ENCODE assay signal across 10 mouse cellular contexts in the genomic region with DNA sequence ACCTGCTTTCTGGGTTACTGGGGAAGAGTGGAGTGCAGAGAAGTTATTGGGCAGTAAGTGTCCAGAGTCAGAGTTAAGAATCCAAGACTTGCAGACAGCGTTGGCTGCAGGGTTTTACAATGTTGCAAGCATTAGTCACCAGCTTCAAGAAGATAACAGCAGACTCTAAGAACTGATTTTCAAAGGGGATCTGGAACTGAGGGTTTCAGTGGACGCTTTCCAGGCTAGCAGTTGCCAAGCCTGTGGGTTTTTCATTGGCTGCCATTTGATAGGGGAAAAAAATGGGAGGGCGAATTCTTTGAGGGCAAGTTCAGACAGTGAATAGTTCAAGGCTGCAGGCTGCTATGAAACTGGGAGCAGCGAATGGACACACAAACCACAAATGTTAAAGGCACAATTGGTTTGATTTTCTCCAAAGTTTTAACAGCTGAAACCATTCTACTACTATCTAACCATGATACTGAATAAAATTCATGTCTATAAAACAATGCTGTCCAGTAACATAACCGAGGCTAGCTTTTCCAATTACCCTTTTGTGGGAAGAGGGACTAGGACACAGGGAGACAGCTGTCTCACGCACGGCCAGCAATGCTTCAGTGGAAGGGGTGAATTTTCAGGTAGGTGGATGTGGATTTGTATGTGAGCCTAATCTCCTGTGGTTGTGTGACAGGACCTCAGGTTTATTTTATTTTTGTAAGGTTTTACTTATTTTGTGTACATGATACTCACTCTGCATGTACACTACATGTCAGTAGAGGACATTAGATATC.
A peak's percentile ranks its signal among the peaks of the same experiment; 100 is the strongest.
DNase-seq lines count a peak whose midpoint lies in the region; ATAC-seq lines count a peak whose summit lies in the region.
"Had no signal": no experiment of that assay in that cellular context is flagged by ENCODE, and none has a peak within 500 bp of the region (broad histone marks: within the 10 kb centered on the region; RNA-seq: fewer than 3 reads in every experiment).

No protein-coding gene starts in this region.

- no peaks in the 10 kb centered on the region for H3K27me3 ChIP-seq in embryonic facial prominence, embryonic 13.5 days
- no peaks in the 10 kb centered on the region for H3K27me3 ChIP-seq in embryonic facial prominence, embryonic 10.5 days (replicated peaks; ENCODE audit: low read depth, poor library complexity, severe bottlenecking)
- no peaks in the 10 kb centered on the region for H3K27me3 ChIP-seq in embryonic facial prominence, embryonic 15.5 days
- no peaks in the 10 kb centered on the region for H3K27me3 ChIP-seq in midbrain, embryonic 13.5 days
- H3K27me3 ChIP-seq: neural tube, embryonic 12.5 days had no signal

- no peak overlapping the region for H3K4me3 ChIP-seq in embryonic facial prominence, embryonic 13.5 days
- no peak overlapping the region for H3K4me3 ChIP-seq in embryonic facial prominence, embryonic 10.5 days
- H3K4me3 ChIP-seq in embryonic facial prominence, embryonic 15.5 days (replicated peaks): no peak overlapping the region
- H3K4me3 ChIP-seq in midbrain, embryonic 13.5 days (replicated peaks): no peak overlapping the region
- H3K4me3 ChIP-seq: neural tube, embryonic 12.5 days had no signal

- H3K27ac ChIP-seq in embryonic facial prominence, embryonic 13.5 days: peak overlapping the region; percentile 44
- H3K27ac ChIP-seq in embryonic facial prominence, embryonic 10.5 days (replicated peaks): no peak overlapping the region
- H3K27ac ChIP-seq in embryonic facial prominence, embryonic 15.5 days (replicated peaks): peak overlapping the region; percentile 55
- H3K27ac ChIP-seq in midbrain, embryonic 13.5 days: no peak overlapping the region
- H3K27ac ChIP-seq: neural tube, embryonic 12.5 days had no signal

- H3K4me1 ChIP-seq in embryonic facial prominence, embryonic 13.5 days: peaks cover 32% of the 10 kb centered on the region
- peaks cover 8% of the 10 kb centered on the region for H3K4me1 ChIP-seq in embryonic facial prominence, embryonic 10.5 days
- H3K4me1 ChIP-seq in embryonic facial prominence, embryonic 15.5 days: peaks cover 25% of the 10 kb centered on the region; the same call in 1 of the 2 replicates
- H3K4me1 ChIP-seq in midbrain, embryonic 13.5 days (replicated peaks): no peaks in the 10 kb centered on the region

- no peaks in the 10 kb centered on the region for H3K9me3 ChIP-seq in embryonic facial prominence, embryonic 13.5 days
- H3K9me3 ChIP-seq in embryonic facial prominence, embryonic 10.5 days: no peaks in the 10 kb centered on the region
- no peaks in the 10 kb centered on the region for H3K9me3 ChIP-seq in embryonic facial prominence, embryonic 15.5 days (replicated peaks)
- H3K9me3 ChIP-seq in midbrain, embryonic 13.5 days: no peaks in the 10 kb centered on the region
- H3K9me3 ChIP-seq: neural tube, embryonic 12.5 days had no signal

- H3K4me2 ChIP-seq in embryonic facial prominence, embryonic 13.5 days: no peak overlapping the region
- no peak overlapping the region for H3K4me2 ChIP-seq in embryonic facial prominence, embryonic 15.5 days (replicated peaks)
- H3K4me2 ChIP-seq in midbrain, embryonic 13.5 days (replicated peaks): no peak overlapping the region
- H3K4me2 ChIP-seq: neural tube, embryonic 12.5 days had no signal

- ATAC-seq in embryonic facial prominence, embryonic 13.5 days (ENCODE audit: insufficient number of reproducible peaks, insufficient read depth, low FRiP score, low TSS enrichment, low read depth): no peak
- ATAC-seq in embryonic facial prominence, embryonic 15.5 days (ENCODE audit: insufficient number of reproducible peaks, low FRiP score, low TSS enrichment, low read depth): no peak
- ATAC-seq in midbrain, embryonic 13.5 days: no peak

- H3K9ac ChIP-seq in embryonic facial prominence, embryonic 13.5 days: no peak overlapping the region
- no peak overlapping the region for H3K9ac ChIP-seq in embryonic facial prominence, embryonic 15.5 days
- no peak overlapping the region for H3K9ac ChIP-seq in midbrain, embryonic 13.5 days (replicated peaks)
- H3K9ac ChIP-seq: neural tube, embryonic 12.5 days had no signal

- 59% methylated on average over 7 of the region's 7 CpGs for WGBS in embryonic facial prominence, embryonic 13.5 days
- WGBS in embryonic facial prominence, embryonic 10.5 days: 85% methylated on average over 7 of the region's 7 CpGs
- WGBS in embryonic facial prominence, embryonic 15.5 days: 62% methylated on average over 7 of the region's 7 CpGs
- 89% methylated on average over 7 of the region's 7 CpGs for WGBS in midbrain, embryonic 13.5 days

- H3K36me3 ChIP-seq in embryonic facial prominence, embryonic 13.5 days: no peaks in the 10 kb centered on the region
- no peaks in the 10 kb centered on the region for H3K36me3 ChIP-seq in embryonic facial prominence, embryonic 10.5 days (replicated peaks)
- no peaks in the 10 kb centered on the region for H3K36me3 ChIP-seq in embryonic facial prominence, embryonic 15.5 days
- H3K36me3 ChIP-seq in midbrain, embryonic 13.5 days: no peaks in the 10 kb centered on the region
- H3K36me3 ChIP-seq: neural tube, embryonic 12.5 days had no signal

- no peak for DNase-seq in embryonic facial prominence, embryonic 10.5 days (ENCODE audit: low spot score)
- DNase-seq in heart, postnatal 4 days: peak; percentile 70
- DNase-seq in ovary, postnatal 36 days (ENCODE audit: low spot score): peak; percentile 46
- DNase-seq in yolk sac, embryonic 10.5 days (ENCODE audit: low spot score): no peak
- DNase-seq in layer of hippocampus, adult 8-10 months (ENCODE audit: low spot score in 2 of 2): no peak
- DNase-seq: thymus, postnatal 14 days had no signal

Comparison
In these comparisons a context has a peak if more than half of its experiments do, and no peak if none do; other contexts are left out.
1. H3K27ac ChIP-seq: peak in embryonic facial prominence, embryonic 13.5 days (single experiment) and embryonic facial prominence, embryonic 15.5 days (single experiment); none in embryonic facial prominence, embryonic 10.5 days (single experiment) and midbrain, embryonic 13.5 days (single experiment).
2. DNase-seq: peak in heart, postnatal 4 days (single experiment) and ovary, postnatal 36 days (single experiment); none in embryonic facial prominence, embryonic 10.5 days (single experiment), yolk sac, embryonic 10.5 days (single experiment) and layer of hippocampus, adult 8-10 months (0 of 2).